Comparison of ENCODE assay signal across 35 mouse cellular contexts in the genomic region with DNA sequence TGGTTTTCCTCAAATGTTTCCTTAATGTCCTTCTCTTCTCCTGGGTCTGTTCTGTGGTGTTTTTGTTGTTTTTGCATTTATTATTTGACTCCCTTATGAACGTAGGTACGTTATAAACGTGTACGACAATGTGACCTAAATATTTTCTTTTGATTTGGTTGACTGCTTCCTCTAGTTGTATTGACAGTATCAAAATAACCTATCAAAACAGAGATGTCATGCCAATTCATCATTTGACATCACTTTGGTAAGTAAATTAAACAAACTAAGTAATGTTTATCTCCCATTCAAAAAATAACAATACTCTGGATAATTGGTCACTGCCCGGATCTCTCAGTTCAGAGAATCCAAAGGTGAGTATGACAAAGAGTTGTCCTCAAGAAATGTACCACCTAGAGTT.
"Had no signal": no experiment of that assay in that cellular context is flagged by ENCODE, and none has a peak within 500 bp of the region (broad histone marks: within the 10 kb centered on the region; RNA-seq: fewer than 3 reads in every experiment).

No protein-coding gene starts in this region.

- DNase-seq: heart, postnatal 10 days; heart, postnatal 14 days; heart, postnatal 36 days; heart, postnatal 4 days; kidney, adult 11 months; kidney, adult 18-20 months; kidney, adult 2 months; kidney, adult 8-10 months; kidney, adult 9 months; kidney, postnatal 10 days; kidney, postnatal 14 days; kidney, postnatal 25 days; kidney, postnatal 36 days; kidney, postnatal 4 days; layer of hippocampus, adult 9-11 months; layer of hippocampus, postnatal 36 days had no signal

- H3K27ac ChIP-seq: heart, embryonic 10.5 days; heart, embryonic 13.5 days; heart, embryonic 15.5 days; hindbrain, embryonic 10.5 days; hindbrain, embryonic 12.5 days; hindbrain, embryonic 13.5 days; hindbrain, embryonic 14.5 days; hindbrain, embryonic 15.5 days; hindbrain, postnatal 0 days; intestine, embryonic 15.5 days; kidney, embryonic 15.5 days; kidney, postnatal 0 days; layer of hippocampus, adult 2 months had no signal

- H3K4me3 ChIP-seq: heart, embryonic 10.5 days; heart, embryonic 12.5 days; heart, embryonic 13.5 days; heart, embryonic 15.5 days; hindbrain, embryonic 10.5 days; hindbrain, embryonic 12.5 days; hindbrain, embryonic 13.5 days; hindbrain, embryonic 15.5 days; intestine, embryonic 15.5 days; kidney, embryonic 15.5 days; layer of hippocampus, adult 2 months had no signal

- H3K4me1 ChIP-seq: heart, embryonic 12.5 days; heart, embryonic 15.5 days; hindbrain, embryonic 10.5 days; hindbrain, embryonic 12.5 days had no signal

- H3K4me2 ChIP-seq: heart, embryonic 11.5 days; heart, embryonic 12.5 days; heart, embryonic 13.5 days; heart, embryonic 15.5 days; hindbrain, embryonic 12.5 days; hindbrain, embryonic 13.5 days; hindbrain, embryonic 14.5 days; hindbrain, embryonic 15.5 days; intestine, embryonic 15.5 days; kidney, embryonic 15.5 days had no signal

- H3K9ac ChIP-seq: heart, embryonic 12.5 days; heart, embryonic 13.5 days; heart, embryonic 15.5 days; hindbrain, embryonic 12.5 days; hindbrain, embryonic 13.5 days; hindbrain, embryonic 14.5 days; hindbrain, embryonic 15.5 days; intestine, embryonic 15.5 days; kidney, embryonic 15.5 days had no signal

- H3K36me3 ChIP-seq: heart, embryonic 10.5 days; heart, embryonic 12.5 days; heart, embryonic 13.5 days; heart, embryonic 15.5 days; hindbrain, embryonic 10.5 days; hindbrain, embryonic 12.5 days; hindbrain, embryonic 13.5 days; hindbrain, embryonic 15.5 days; intestine, embryonic 15.5 days; kidney, embryonic 15.5 days had no signal

- H3K27me3 ChIP-seq: heart, embryonic 12.5 days; heart, embryonic 13.5 days; heart, embryonic 15.5 days; hindbrain, embryonic 12.5 days; hindbrain, embryonic 13.5 days; hindbrain, embryonic 15.5 days; intestine, embryonic 15.5 days; kidney, embryonic 15.5 days had no signal

- ATAC-seq: hindbrain, embryonic 16.5 days; hindbrain, postnatal 0 days; inflammation-experienced regulatory T-cells, adult 6 months; intestine, embryonic 15.5 days; intestine, embryonic 16.5 days; intestine, postnatal 0 days had no signal

- H3K9me3 ChIP-seq: heart, embryonic 10.5 days; heart, embryonic 12.5 days; heart, embryonic 13.5 days; heart, embryonic 15.5 days; hindbrain, embryonic 10.5 days; hindbrain, embryonic 12.5 days; hindbrain, embryonic 13.5 days; hindbrain, embryonic 15.5 days; intestine, embryonic 15.5 days had no signal
